Mouse (Mus musculus) heart, postnatal 0 days (tissue): ENCODE measurements at regions not wholly inside any gene's neighbourhood (a gene's known extent, or its start where the extent isn't known, plus 50 kb on each side); places are given as distances from the start of the nearest gene placed in this dataset.

Source experiments
- ATAC-seq: fragments of 200-750 bp; cut with Nextera tagmentation; 2 replicates; pipeline ENCODE4 v1.8.0; 2017; ENCODE audit warnings: low read depth, moderate number of reproducible peaks, moderate library complexity; ENCODE audit not compliant: insufficient read depth
- DNase-seq: peaks from one replicate; pipeline ENCODE4 v3.0.0-alpha.2; 2016; ENCODE audit warnings: low spot score
- H3K27ac ChIP-seq: fragments of 300-500 bp; sonication (generic); 2 replicates; pipeline ENCODE4 v1.5.1; 2014; ENCODE audit warnings: low read depth, mild to moderate bottlenecking
- H3K27me3 ChIP-seq: fragments of 300-500 bp; sonication (generic); 2 replicates; pipeline ENCODE4 v1.6.1; 2014; ENCODE audit warnings: low read length, mixed read lengths; ENCODE audit not compliant: control insufficient read depth, insufficient read depth
- H3K36me3 ChIP-seq: fragments of 300-500 bp; sonication (generic); replicated peaks from 2 replicates; pipeline ENCODE4 v1.6.1; 2014; ENCODE audit warnings: low read length, mixed read lengths; ENCODE audit not compliant: control insufficient read depth, insufficient read depth
- H3K4me1 ChIP-seq: fragments of 300-500 bp; sonication (generic); 2 replicates; pipeline ENCODE4 v1.6.1; 2014; ENCODE audit warnings: antibody characterized with exemption; ENCODE audit not compliant: control insufficient read depth, insufficient read depth
- H3K4me2 ChIP-seq: fragments of 300-500 bp; sonication (generic); 2 replicates; pipeline ENCODE4 v1.6.1; 2014; ENCODE audit warnings: low read depth, mild to moderate bottlenecking, low read length, moderate library complexity
- H3K4me3 ChIP-seq: fragments of 300-500 bp; sonication (generic); 2 replicates; pipeline ENCODE4 v1.5.1; 2014; ENCODE audit warnings: low read depth, low read length
- H3K9ac ChIP-seq: fragments of 300-500 bp; sonication (generic); replicated peaks from 2 replicates; pipeline ENCODE4 v1.6.1; 2014; ENCODE audit warnings: low read depth, low read length, mixed read lengths
- H3K9me3 ChIP-seq: fragments of 300-500 bp; sonication (generic); replicated peaks from 2 replicates; pipeline ENCODE4 v1.6.1; 2016; ENCODE audit warnings: low read length; ENCODE audit not compliant: control insufficient read depth
- CTCF ChIP-seq: IDR thresholded peaks from 2 replicates; pipeline ENCODE4 v1.5.1; 2016; ENCODE audit warnings: antibody characterized with exemption, control low read depth, low read depth
- EP300 ChIP-seq: IDR thresholded peaks from 2 replicates; pipeline ENCODE4 v1.6.1; 2016; ENCODE audit warnings: antibody characterized with exemption, low read depth
- WGBS: fragments of 180-500 bp; shearing (Covaris S2); extraction: QIAGEN DNeasy Blood & Tissue Kit; methylation state at CpG from one replicate; pipeline ENCODE4 v1.1.7; 2014; 5-methylcytosine and 5-hydroxymethylcytosine counted together

DNA sequence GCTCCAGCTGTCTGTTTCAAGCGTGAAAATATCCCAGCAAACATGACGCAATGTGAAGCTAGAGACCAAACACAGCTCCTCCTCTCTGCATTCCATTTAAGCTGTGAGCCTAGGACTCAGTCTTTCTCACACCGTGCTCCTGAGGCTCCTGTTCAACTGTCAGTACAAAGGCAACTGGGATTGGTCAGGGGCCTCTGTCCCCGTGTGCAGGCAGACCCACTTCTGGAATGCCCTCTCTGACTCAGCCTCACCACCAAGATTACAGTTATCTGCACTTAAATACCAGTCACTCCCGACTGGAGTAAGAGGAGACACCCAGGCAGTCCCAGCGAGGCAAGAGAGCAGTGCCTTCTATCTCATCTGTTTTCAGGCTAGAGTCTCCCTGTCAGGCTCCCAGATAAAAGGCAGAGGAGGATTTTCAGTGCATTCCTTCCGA lies 112.8 kb downstream of the Tbx18 start:
- peak; percentile 85 for ATAC-seq
- H3K9me3 ChIP-seq: no peaks in the 10 kb centered on the region
- DNase-seq: peak; percentile 31
- peaks cover 14% of the 10 kb centered on the region; the same call in 1 of the 2 replicates for H3K4me1 ChIP-seq
- H3K9ac ChIP-seq: no peak overlapping the region
- H3K4me3 ChIP-seq: peak overlapping the region; percentile 11; the same call in 1 of the 2 replicates
- no peak for TF ChIP-seq CTCF
- TF ChIP-seq EP300: no peak
- H3K27ac ChIP-seq: peak overlapping the region; percentile 59
- H3K36me3 ChIP-seq: no peaks in the 10 kb centered on the region
- no peaks in the 10 kb centered on the region for H3K27me3 ChIP-seq
- peak overlapping the region; percentile 42 for H3K4me2 ChIP-seq
- WGBS: 12% methylated on average over 7 of the region's 7 CpGs

GRCm38 (mm10) chr9:87607878-87608631 lies 123.0 kb downstream of the Tbx18 start:
- no peak overlapping the region for H3K4me3 ChIP-seq
- H3K9me3 ChIP-seq: no peaks in the 10 kb centered on the region
- peak overlapping the region; percentile 60 for H3K27ac ChIP-seq
- ATAC-seq: peak; percentile 84
- no peak overlapping the region for H3K9ac ChIP-seq
- TF ChIP-seq CTCF (no peak), EP300 (no peak)
- H3K36me3 ChIP-seq: no peaks in the 10 kb centered on the region
- WGBS: 15% methylated on average over 10 of the region's 10 CpGs
- H3K4me1 ChIP-seq: no peaks in the 10 kb centered on the region
- H3K27me3 ChIP-seq: no peaks in the 10 kb centered on the region
- H3K4me2 ChIP-seq: peak overlapping the region; percentile 46
- peak; percentile 54 for DNase-seq

GRCm38 (mm10) chr9:87575591-87575990 lies 155.5 kb downstream of the Tbx18 start:
- no peak overlapping the region for H3K9ac ChIP-seq
- ATAC-seq (no peak), DNase-seq (no peak)
- no peak overlapping the region for H3K27ac ChIP-seq
- no peak for TF ChIP-seq CTCF
- no peak for TF ChIP-seq EP300
- no peaks in the 10 kb centered on the region for H3K4me1 ChIP-seq
- H3K27me3 ChIP-seq: no peaks in the 10 kb centered on the region
- no peak overlapping the region for H3K4me2 ChIP-seq
- H3K36me3 ChIP-seq: no peaks in the 10 kb centered on the region
- no peaks in the 10 kb centered on the region for H3K9me3 ChIP-seq
- H3K4me3 ChIP-seq: no peak overlapping the region
- 63% methylated on average over 2 of the region's 2 CpGs for WGBS

DNA sequence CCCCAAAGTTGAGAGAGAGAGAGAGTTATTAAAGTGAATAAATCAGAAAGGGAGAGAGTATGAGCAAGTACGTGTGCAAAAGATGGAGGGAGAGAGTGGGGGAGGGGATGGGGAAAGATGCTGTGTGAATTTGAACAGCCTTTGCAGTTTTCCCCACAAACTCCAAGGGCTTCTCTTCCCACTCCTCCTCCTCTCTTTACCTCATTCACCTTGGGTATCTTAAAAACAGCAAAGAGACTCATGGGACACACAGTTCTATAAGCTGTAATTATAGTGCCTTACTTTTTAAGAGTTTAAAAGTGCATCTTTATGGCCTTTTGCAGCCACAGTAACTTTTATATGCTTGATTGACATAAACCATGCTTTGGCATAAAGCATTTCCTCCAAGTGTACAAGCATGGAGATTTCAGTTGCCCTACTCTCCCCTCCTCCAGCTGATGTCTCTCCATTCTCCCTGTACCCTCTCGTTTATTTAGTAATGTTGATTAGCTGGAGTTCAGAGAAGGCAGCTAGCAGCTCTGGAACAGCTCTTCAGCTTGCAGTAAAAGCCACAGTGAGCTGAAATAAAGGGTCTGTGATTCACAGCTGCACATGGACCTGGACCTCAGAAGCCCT lies 156.7 kb downstream of the Tbx18 start:
- Histone ChIP-seq H3K36me3 (no peaks in the 10 kb centered on the region), H3K27ac (no peak overlapping the region), H3K4me1 (no peaks in the 10 kb centered on the region), H3K9me3 (no peaks in the 10 kb centered on the region), H3K4me2 (no peak overlapping the region), H3K4me3 (no peak overlapping the region), H3K9ac (no peak overlapping the region), H3K27me3 (no peaks in the 10 kb centered on the region)
- 23% methylated on average over 2 of the region's 2 CpGs for WGBS
- DNase-seq (no peak), ATAC-seq (no peak)
- TF ChIP-seq CTCF: no peak
- TF ChIP-seq EP300: no peak

- Histone ChIP-seq H3K9ac (no peak overlapping the region), H3K27ac (no peak overlapping the region), H3K36me3 (no peaks in the 10 kb centered on the region), H3K27me3 (no peaks in the 10 kb centered on the region), H3K4me1 (0 out of 2 replicates have a peak, but pooled peaks cover 4% of the 10 kb centered on the region), H3K4me3 (no peak overlapping the region), H3K9me3 (no peaks in the 10 kb centered on the region), H3K4me2 (no peak overlapping the region)
- DNase-seq (no peak), ATAC-seq (no peak)
- WGBS: 82% methylated on average over 3 of the region's 3 CpGs
- TF ChIP-seq CTCF (no peak), EP300 (no peak)
Measured at GRCm38 (mm10) chr9:87563244-87563643, 167.8 kb downstream of the Tbx18 start.
